Mouse (Mus musculus) CH12.LX (cell line): Measurements from ENCODE around the gene Lin9. TPM values are rescaled to one million over a fixed set of nuclear protein-coding genes. Genes with fewer than 3 reads are reported as not detected.
"Not testable (repeated sequence)": the region's sequence is repeated elsewhere in the genome, so short reads cannot be mapped to it uniquely, and the experiment has no call there.

ENCODE experiments used
- DNase-seq: peaks from one replicate; pipeline ENCODE4 v3.0.0-alpha.2; 2013; ENCODE audit errors: extremely low read depth
- H3K27ac ChIP-seq: 2 replicates; pipeline ENCODE4 v1.5.1; 2012; ENCODE audit warnings: low read depth, mild to moderate bottlenecking, control low read depth, moderate library complexity; ENCODE audit not compliant: insufficient read depth
- H3K27me3 ChIP-seq: replicated peaks from 2 replicates; pipeline ENCODE3; 2012; ENCODE audit warnings: inconsistent platforms
- H3K36me3 ChIP-seq, 2 experiments: replicated peaks in 1 of 2; 2 replicates each; pipeline versions ENCODE3 to v1.6.1; 2012; ENCODE audit warnings: inconsistent platforms in 1 of 2, low read length in 1 of 2, mild to moderate bottlenecking in 1 of 2, mixed read lengths in 1 of 2, moderate library complexity in 1 of 2; ENCODE audit not compliant: control insufficient read depth in 1 of 2, insufficient read depth in 1 of 2
- H3K4me1 ChIP-seq, 2 experiments: 2 replicates each; pipeline ENCODE4 v1.6.1; 2012; ENCODE audit warnings: inconsistent platforms in 1 of 2, moderate library complexity in 1 of 2; ENCODE audit not compliant: insufficient read depth in 2 of 2, control insufficient read depth in 1 of 2
- H3K4me2 ChIP-seq: 2 replicates; pipeline ENCODE4 v1.6.1; 2012; ENCODE audit warnings: low read depth, mild to moderate bottlenecking, control low read depth; ENCODE audit not compliant: poor library complexity, insufficient read depth, severe bottlenecking
- H3K4me3 ChIP-seq, 3 experiments: fragments of 150-350 bp in 1 of 3; sonication (generic) in 1 of 3; replicated peaks in 1 of 3; 2 replicates each; pipeline versions ENCODE3 to v1.5.1; 2011 to 2012; ENCODE audit warnings: low read depth in 2 of 3, low read length in 2 of 3, mild to moderate bottlenecking in 2 of 3, moderate library complexity in 2 of 3, control low read depth in 1 of 3, improper control_type of control experiment in 1 of 3, inconsistent platforms in 1 of 3, mixed read lengths in 1 of 3; ENCODE audit not compliant: poor library complexity in 1 of 3
- H3K79me2 ChIP-seq: replicated peaks from 2 replicates; pipeline ENCODE4 v1.6.1; 2012; ENCODE audit warnings: mild to moderate bottlenecking, moderate library complexity; ENCODE audit not compliant: control insufficient read depth, poor library complexity, insufficient read depth, severe bottlenecking; ENCODE audit errors: extremely low read depth
- H3K9ac ChIP-seq: 2 replicates; pipeline ENCODE4 v1.6.1; 2012; ENCODE audit warnings: low read depth, mild to moderate bottlenecking, control low read depth, moderate library complexity; ENCODE audit not compliant: insufficient read depth
- H3K9me3 ChIP-seq: replicated peaks from 2 replicates; pipeline ENCODE3; 2012; ENCODE audit warnings: low read length, inconsistent platforms, mixed read lengths
- CHD2 ChIP-seq: IDR thresholded peaks from 2 replicates; pipeline ENCODE4 v1.6.1; 2011; ENCODE audit warnings: low read length, improper control_type of control experiment
- E2F4 ChIP-seq: IDR thresholded peaks from 2 replicates; pipeline ENCODE4 v1.6.1; 2011; ENCODE audit warnings: low read depth, low read length, improper control_type of control experiment; ENCODE audit not compliant: insufficient replicate concordance
- HCFC1 ChIP-seq: IDR thresholded peaks from 2 replicates; pipeline ENCODE4 v1.6.1; 2012; ENCODE audit warnings: low read depth, mild to moderate bottlenecking, inconsistent platforms, low read length, improper control_type of control experiment
- KAT2A ChIP-seq: IDR thresholded peaks from 2 replicates; pipeline ENCODE4 v1.6.1; 2012; ENCODE audit warnings: low read length, improper control_type of control experiment, inconsistent platforms; ENCODE audit not compliant: insufficient replicate concordance
- MAX ChIP-seq: IDR thresholded peaks from 2 replicates; pipeline ENCODE4 v1.6.1; 2011; ENCODE audit warnings: low read length, improper control_type of control experiment
- MYC ChIP-seq: IDR thresholded peaks from 2 replicates; pipeline ENCODE4 v1.6.1; 2011; ENCODE audit warnings: low read depth, mild to moderate bottlenecking, improper control_type of control experiment, low read length
- NRF1 ChIP-seq: IDR thresholded peaks from 2 replicates; pipeline ENCODE4 v1.6.1; 2014; ENCODE audit warnings: low read depth, mild to moderate bottlenecking, inconsistent platforms, low read length, improper control_type of control experiment, moderate library complexity
- PAX5 ChIP-seq: IDR thresholded peaks from 2 replicates; pipeline ENCODE4 v1.6.1; 2012; ENCODE audit warnings: low read length, inconsistent platforms, mixed read lengths
- POLR2AphosphoS2 ChIP-seq: IDR thresholded peaks from 2 replicates; pipeline ENCODE4 v1.6.1; 2011; ENCODE audit warnings: low read depth, low read length, improper control_type of control experiment
- TBP ChIP-seq: conservative IDR thresholded peaks from 2 replicates; pipeline ENCODE4 v1.6.1; 2011; ENCODE audit warnings: low read depth, low read length, improper control_type of control experiment
- UBTF ChIP-seq: IDR thresholded peaks from 2 replicates; pipeline ENCODE4 v1.6.1; 2012; ENCODE audit warnings: low read depth, mild to moderate bottlenecking, inconsistent platforms, low read length, improper control_type of control experiment, moderate library complexity
- ZC3H11A ChIP-seq: IDR thresholded peaks from 2 replicates; pipeline ENCODE4 v1.6.1; 2012; ENCODE audit warnings: low read depth, mild to moderate bottlenecking, inconsistent platforms, low read length, improper control_type of control experiment
- ZMIZ1 ChIP-seq: IDR thresholded peaks from 2 replicates; pipeline ENCODE4 v1.6.1; 2012; ENCODE audit warnings: low read depth, mild to moderate bottlenecking, inconsistent platforms, low read length, improper control_type of control experiment
- ZNF384 ChIP-seq: IDR thresholded peaks from 2 replicates; pipeline ENCODE4 v1.6.1; 2012; ENCODE audit warnings: low read depth, low read length, improper control_type of control experiment, inconsistent platforms
- dilution Hi-C: fragments of 300-500 bp; cut with MboI; formaldehyde crosslinking; loops from 2 replicates; pipeline ENCODE4 v1.14.3; 2020; ENCODE audit warnings: low sequenced_read_pairs; ENCODE audit not compliant: extremely low pct_unique_long_range_greater_than_20kb, extremely low pct_ligation_motif_present
- in situ Hi-C: fragments of 300-500 bp; cut with MboI; formaldehyde crosslinking; loops from 3 replicates; pipeline ENCODE4 v1.14.3; 2019; ENCODE audit warnings: low sequenced_read_pairs, low pct_ligation_motif_present, low pct_unique_long_range_greater_than_20kb, mixed read lengths
- polyA plus RNA-seq: library from polyadenylated mRNA; unstranded; fragments of >175 nt; gene quantifications from 2 replicates; pipeline ENCODE4 v1.2.1, GENCODE M21; 2012; ENCODE audit warnings: low read depth; ENCODE audit not compliant: insufficient read length
- total RNA-seq, 2 experiments: library from RNA; depleted of rRNA; stranded (reverse); fragments of 300-350 nt in 1 of 2; fragments of >200 nt in 1 of 2; gene quantifications; 2 replicates each; pipeline ENCODE4 v1.2.3; 2012 to 2014

Lin9 gene
- total and polyA plus RNA-seq, 3 experiments = 7.6 to 24.5 (median 13.5) TPM

DNA sequence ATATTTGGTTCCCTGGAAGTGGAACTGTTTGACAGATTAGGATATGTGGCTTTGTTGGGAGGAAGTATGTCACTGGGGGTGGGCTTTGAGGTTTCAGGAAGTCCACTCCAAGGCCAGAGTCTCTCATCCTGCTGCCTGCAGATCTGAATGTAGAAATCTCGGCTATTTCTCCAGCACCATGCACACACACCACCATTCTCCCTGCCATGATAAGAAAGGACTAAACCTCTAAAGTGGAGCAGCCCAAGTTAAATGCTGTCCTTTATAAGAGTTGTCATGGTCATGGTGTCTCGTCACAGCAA is 33.4 kb upstream of the Lin9 start:
- in situ Hi-C loops = no loop called here
- Histone ChIP-seq H3K27ac (no peak overlapping the region), H3K79me2 (no peaks in the 10 kb centered on the region), H3K9ac (no peak overlapping the region), H3K27me3 (no peaks in the 10 kb centered on the region), H3K4me1 (peaks cover 26 to 47% of the 10 kb centered on the region in 2 experiments), H3K36me3 (peaks cover 11 to 53% of the 10 kb centered on the region in 2 experiments), H3K4me3 (no peak overlapping the region), H3K9me3 (peaks cover 6% of the 10 kb centered on the region), H3K4me2 (no peak overlapping the region)
- TF ChIP-seq POLR2AphosphoS2 (no peak), ZMIZ1 (no peak), MAX (no peak), HCFC1 (no peak), KAT2A (no peak)
- no peak for DNase-seq
- dilution Hi-C loops = no loop called here

DNA sequence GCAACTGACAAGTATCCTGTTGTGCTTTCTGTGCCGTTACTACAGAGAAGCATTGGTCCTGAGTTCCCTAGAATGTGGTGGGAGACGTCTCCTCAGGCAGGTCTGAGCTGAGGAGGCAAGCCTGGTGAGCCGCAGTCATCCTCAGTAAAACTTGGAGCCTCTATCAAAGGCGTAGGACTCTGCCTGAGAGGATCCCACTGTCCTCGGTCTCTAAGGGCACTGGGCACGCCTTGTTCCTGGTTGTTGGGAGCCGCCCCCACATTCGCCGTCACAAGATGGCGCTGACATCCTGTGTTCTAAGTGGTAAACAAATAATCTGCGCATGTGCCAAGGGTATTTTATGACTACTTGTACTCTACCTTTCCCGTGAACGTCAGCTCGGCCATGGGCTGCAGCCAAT is 29.1 kb upstream of the Lin9 start:
- DNase-seq, H3K79me2 ChIP-seq, in situ Hi-C loops, H3K27me3 ChIP-seq, H3K4me2 ChIP-seq, H3K4me3 ChIP-seq, H3K27ac ChIP-seq, H3K4me1 ChIP-seq, H3K9me3 ChIP-seq, dilution Hi-C loops, H3K9ac ChIP-seq: not testable (repeated sequence)
- H3K36me3 ChIP-seq = peaks cover 3 to 22% of the 10 kb centered on the region in 2 experiments

DNA sequence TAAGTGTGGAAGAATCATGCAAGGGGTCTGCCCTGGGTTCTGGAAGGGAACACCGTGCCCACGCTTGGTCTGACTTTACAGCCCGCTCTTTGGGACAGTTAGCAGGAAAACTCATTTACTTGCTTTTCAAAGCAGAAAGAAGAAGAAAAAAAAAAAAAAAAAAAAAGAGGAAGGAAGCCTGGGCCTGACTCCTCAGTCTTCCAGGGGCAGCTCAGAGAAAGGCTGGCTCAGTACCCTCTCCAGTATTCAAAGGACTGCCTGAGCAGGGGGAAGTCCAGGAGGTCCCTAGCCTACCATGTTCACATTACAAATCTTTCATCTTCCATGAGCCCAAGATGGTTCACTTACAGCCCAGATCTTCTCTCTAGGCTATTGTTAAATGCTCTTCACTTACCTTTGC is 24.2 kb upstream of the Lin9 start:
- no peak for DNase-seq
- dilution Hi-C loops (no loop called here), in situ Hi-C loops (no loop called here)
- peak; percentile 49 for TF ChIP-seq ZNF384
- TF ChIP-seq HCFC1 = no peak
- H3K79me2 ChIP-seq = no peaks in the 10 kb centered on the region
- peaks cover 7% of the 10 kb centered on the region for H3K9me3 ChIP-seq
- H3K4me1 ChIP-seq = peaks cover 0 to 7% of the 10 kb centered on the region in 2 experiments; a peak in 3 of 4 replicates
- H3K4me2 ChIP-seq = no peak overlapping the region
- no peaks in the 10 kb centered on the region for H3K36me3 ChIP-seq
- no peaks in the 10 kb centered on the region for H3K27me3 ChIP-seq
- no peak overlapping the region for H3K9ac ChIP-seq
- H3K4me3 ChIP-seq = no peak overlapping the region
- H3K27ac ChIP-seq = no peak overlapping the region

DNA sequence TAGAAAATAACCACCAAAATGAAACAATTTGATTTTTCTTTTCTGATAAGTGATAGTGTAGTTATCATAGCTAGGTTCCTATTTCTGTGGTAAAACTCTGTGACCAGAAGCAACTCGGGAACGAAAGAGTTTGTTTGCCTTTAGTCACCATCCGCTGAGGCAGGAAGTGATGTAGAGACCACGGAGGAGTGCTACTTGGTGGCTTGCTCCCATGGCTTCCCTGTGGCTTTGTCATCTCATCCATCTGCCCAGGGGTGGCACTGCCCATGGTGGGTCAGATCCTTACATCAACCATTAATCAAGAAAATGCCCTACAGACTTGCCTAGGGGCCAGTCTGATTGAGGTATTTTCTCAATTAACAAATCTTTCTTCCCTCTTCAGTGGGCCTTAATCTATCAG is 18.6 kb upstream of the Lin9 start:
- in situ Hi-C loops = no loop called here
- no peak for TF ChIP-seq UBTF
- TF ChIP-seq TBP = no peak
- TF ChIP-seq PAX5 = no peak
- no peak for TF ChIP-seq E2F4
- no peak for TF ChIP-seq MYC
- TF ChIP-seq POLR2AphosphoS2 = no peak
- TF ChIP-seq NRF1 = no peak
- TF ChIP-seq MAX = no peak
- TF ChIP-seq ZC3H11A = no peak
- no peak for TF ChIP-seq CHD2
- no peak for DNase-seq

More for the DNA sequence above, 18.6 kb upstream of the Lin9 start:
- Histone ChIP-seq H3K4me3 (no peak overlapping the region), H3K4me1 (peaks cover 6 to 11% of the 10 kb centered on the region in 2 experiments), H3K9ac (no peak overlapping the region), H3K27me3 (no peaks in the 10 kb centered on the region), H3K27ac (no peak overlapping the region), H3K79me2 (no peaks in the 10 kb centered on the region), H3K9me3 (peaks cover 5% of the 10 kb centered on the region), H3K4me2 (no peak overlapping the region), H3K36me3 (no peaks in the 10 kb centered on the region)
- dilution Hi-C loops = no loop called here
